Mouse (Mus musculus): ENCODE results near the gene Edf1.
"Not testable (repeated sequence)": the region's sequence is repeated elsewhere in the genome, so short reads cannot be mapped to it uniquely, and the experiment has no call there.

Gene Edf1

DNA sequence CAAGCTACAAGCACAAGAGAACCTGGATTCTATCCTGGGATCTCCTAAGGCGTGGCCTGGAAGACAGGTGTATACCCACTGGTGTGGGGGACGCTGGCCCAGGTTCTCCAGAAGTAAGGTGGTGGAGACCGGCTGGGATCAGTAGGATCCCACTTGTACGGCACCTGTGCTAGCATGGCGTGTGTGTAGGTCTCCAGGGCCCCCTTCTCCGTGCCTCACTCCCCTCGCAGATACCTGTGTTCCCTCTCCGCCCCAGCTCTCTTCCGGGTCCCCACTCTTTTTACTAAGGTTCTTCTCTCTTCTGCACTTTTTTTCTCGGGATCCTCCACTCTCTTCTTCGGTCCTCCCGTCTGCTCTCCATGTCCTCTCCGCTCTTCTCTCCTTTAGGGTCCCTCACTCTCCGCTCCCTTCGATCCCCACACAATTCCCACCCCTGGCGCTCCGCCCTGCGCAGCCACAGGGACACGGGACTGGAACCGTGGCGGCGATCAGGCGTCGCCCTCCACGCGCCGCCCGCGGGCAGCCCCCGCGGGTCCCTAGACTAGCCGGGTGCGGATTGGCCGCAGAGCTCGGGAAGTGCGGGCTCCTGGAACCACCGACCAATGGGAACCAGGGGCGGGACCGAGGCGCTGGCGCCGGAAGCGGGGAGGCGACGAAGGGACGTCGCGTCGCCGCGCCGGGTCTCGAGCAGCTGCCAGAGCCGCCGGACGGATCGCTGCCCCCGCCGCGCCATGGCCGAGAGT is at the start of gene Edf1:
TSS of gene Edf1 (plus strand) at position 627 of the 743 bp plus-strand sequence.
- peak; percentile 91 to 94 for DNase-seq (ENCODE audit: low spot score in 2 of 2)

DNA sequence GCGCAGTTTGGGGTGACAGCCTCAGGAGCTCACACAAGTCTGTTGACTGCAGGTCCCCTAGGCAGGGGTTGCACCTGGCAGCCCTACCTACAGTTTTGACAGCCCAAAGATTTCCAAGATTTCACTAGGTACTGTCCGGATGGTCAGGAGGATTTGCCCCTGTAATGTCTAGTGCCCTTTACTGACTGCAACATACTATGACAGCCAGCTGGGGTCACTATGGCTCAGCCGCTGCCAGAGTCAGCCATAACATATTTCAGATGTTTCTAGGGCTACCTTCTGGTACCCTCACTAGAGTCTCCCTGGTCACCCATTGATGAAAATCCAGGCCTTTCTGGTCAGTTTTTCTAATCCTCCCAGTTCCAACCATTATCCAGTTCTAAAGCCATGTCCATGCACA is 47.7 kb upstream of the Edf1 start:
- no peak for DNase-seq (ENCODE audit: low spot score in 2 of 2)

DNA sequence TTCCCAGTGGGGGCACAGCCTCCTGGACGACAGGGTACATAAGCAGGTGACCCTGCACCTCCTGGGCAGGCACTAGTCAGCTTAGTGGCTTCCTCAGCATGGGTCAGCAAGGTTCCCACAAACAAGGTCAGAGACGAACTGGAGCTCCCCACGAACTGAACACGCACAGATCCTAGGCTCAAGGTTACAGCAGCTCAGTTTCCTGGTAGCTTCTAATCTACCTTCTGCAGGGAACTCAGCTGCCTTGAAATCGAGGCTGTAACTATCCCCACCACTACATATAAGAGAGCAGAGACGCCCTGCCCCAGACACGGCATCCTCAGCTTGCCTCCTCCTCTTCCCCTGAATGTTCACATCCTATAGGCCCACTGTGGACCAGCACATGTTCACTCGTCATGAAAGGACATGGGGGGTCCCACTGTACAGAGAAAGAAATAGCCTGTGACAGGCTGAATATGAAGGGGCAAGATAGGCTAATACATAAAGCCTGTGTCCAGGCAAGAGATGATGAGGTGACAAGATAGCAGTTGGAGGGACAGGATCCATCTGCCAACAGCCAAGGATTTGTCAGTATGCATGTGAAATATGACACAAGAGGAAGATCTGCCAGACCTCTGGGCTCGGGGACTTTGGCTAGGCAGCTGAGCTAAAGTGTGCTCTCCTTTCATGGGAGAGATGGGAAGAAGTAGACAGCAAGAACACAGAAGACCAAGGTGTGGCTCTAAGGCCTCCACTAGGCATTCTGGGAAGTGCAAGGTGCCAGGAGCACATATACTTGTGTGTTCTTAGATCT is 30.9 kb upstream of the Edf1 start:
- DNase-seq (ENCODE audit: low spot score in 2 of 2) = no peak

DNA sequence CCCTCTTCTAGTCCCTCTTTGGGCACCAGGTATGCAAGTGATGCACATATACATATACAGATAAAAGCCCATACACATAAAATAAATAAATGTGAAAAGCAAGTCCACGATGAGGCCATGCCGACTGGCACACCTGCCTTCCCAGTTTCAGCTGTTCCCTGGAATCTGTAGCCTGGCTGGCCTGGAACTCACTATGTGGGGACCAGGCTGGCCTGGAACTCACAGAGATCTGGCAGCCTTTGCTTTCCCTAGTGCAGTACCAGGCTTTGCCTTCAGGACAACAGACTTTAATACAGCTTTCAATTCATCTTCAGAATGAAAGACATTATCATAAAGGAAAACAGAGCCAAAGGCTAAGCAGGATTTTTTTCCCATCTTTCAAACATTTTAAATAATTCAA is 23.9 kb upstream of the Edf1 start:
- DNase-seq (ENCODE audit: low spot score in 2 of 2) = no peak

DNA sequence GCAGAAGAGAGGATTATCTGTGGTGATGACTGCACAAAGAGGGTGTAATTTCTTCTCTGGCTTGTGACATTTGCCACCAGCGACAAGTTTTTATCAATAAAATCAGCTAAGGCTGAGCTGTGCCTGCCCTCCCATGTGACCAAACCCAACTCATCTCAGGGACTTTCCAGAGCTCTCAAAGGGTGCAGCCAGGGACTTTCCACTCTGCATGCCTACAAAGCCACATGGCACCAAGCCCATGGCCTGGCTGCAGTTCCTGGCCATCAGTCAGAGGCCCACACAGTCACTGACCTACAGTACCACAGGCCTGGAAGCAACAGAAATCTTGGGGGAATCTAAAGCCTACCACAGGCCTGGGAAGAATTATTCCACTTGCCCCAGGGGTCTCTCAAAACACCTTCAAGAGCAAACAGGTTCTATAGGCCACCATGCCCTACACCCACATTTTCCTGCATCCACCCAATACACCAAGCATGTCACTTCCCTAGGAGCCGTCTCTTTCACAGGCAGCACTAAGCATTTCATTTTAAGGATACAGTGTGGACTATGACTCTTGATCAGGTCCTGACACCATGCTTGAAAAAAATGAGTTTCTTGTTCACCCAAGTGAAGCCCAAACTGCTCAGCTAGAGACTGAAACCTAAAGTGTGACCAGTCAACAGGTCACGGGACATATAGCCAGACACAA is 23.3 kb upstream of the Edf1 start:
- DNase-seq (ENCODE audit: low spot score in 2 of 2) = no peak

DNA sequence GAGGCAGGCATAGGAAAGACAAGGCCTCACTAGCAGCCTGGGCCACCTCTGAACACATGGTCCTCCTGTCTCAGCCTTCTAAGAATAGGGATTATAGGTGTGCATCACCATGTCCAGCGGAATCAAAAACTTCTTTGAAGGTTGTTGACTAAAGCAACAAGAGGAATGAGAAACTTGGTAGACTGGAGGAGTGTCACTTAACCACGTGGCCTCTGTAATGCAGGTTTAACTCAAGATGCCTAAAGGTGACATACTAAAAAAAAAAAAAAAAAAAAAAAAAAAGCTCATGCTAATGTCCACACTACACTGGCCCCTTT is 22.8 kb upstream of the Edf1 start:
- DNase-seq (ENCODE audit: low spot score in 2 of 2) = no peak

DNA sequence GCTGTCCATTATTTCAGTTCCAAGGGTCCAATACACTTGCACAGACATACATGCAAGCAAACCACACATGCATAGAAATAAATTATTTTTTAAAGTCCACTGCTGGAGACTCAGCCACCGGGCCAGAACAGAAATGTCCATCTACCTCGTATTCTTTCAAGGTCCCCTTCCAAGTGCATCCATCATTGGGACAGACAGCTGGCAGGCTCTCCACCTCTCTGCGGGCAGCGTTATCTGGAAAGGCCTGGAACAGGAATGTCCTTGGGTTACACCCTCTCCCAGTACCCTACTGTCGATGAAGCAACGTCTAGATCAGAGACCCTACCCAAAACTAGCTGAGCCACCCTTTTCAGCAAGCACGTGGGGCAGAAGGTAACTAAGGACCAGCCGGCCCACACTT is 21.1 kb upstream of the Edf1 start:
- no peak for DNase-seq (ENCODE audit: low spot score in 2 of 2)

GRCm38 (mm10) chr2:25540541-25540948 is 17.1 kb upstream of the Edf1 start:
- no peak for DNase-seq (ENCODE audit: low spot score in 2 of 2)

DNA sequence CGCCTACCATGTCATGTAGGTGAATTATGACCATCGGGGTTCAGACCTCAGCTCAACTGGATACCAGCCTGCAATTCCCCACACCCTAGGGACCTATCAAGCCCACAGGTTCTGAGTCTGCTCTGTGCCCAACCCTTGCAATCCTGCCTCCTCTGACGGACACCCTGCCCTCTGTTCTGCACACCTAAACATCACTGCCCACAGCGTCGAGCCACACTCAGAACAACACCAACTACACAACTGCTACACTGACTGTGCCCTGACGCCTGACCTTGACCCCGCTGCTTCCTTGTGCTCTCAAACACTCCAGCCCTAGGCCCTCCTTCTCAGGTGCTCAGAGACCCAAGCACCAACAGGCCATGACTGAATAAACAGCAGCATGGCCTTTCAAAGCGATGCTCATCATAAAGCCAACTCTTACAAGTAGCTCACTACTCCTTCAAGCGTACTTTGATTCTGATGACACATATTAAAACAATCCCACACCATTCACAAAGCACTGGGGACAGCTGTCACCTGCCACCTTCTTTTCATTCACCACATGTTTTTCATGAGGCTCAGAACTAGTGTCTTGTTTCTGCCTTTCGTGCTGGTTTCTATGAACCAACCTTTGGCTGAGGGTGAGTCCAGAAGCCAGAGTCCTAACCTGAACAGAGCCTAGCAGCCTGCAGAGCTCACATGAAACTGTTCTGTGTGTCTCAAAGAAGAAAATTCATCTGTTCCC is 15.8 kb upstream of the Edf1 start:
- DNase-seq (ENCODE audit: low spot score in 2 of 2) = no peak

- DNase-seq (ENCODE audit: low spot score in 2 of 2) = no peak
These were observed 11.4 kb upstream of the Edf1 start for GRCm38 (mm10) chr2:25545996-25546810.

DNA sequence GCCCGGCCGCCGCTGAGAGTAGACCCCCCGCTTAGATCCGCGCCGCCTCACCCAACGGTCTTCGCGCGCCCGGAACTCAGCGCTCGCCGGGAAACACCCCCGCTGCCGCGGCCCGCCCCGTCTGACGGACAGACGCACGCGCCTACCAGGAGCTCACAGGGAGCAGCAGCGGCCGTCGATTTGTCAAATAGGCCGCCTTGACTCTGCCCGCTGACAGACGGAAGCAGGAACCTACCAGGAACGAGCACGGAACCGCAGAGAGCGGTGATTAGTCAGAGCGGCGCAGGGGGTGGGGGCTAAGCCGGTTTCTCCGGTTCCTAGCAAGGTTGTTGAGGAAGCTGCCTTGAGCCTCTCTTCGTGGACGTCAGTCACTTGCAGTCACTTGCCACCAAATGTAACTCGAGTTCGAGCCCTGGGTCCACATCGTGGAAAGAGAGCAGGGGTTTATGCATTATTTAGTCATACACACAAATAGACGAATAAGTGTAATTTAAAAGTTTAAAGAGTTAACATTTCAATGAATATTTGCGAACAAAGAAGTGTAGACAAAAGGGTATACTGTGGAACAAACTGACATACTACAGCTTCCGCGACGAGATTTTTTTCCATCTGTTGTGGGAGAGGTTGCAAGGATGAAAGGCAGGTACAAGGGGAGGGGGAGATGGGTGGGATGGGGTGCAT is 10.7 kb upstream of the Edf1 start, which contains the start of gene Traf2:
TSS of gene Traf2 (minus strand) at position 130 of the 681 bp plus-strand sequence.
- peak; percentile 98 to 99 for DNase-seq (ENCODE audit: low spot score in 2 of 2)

DNA sequence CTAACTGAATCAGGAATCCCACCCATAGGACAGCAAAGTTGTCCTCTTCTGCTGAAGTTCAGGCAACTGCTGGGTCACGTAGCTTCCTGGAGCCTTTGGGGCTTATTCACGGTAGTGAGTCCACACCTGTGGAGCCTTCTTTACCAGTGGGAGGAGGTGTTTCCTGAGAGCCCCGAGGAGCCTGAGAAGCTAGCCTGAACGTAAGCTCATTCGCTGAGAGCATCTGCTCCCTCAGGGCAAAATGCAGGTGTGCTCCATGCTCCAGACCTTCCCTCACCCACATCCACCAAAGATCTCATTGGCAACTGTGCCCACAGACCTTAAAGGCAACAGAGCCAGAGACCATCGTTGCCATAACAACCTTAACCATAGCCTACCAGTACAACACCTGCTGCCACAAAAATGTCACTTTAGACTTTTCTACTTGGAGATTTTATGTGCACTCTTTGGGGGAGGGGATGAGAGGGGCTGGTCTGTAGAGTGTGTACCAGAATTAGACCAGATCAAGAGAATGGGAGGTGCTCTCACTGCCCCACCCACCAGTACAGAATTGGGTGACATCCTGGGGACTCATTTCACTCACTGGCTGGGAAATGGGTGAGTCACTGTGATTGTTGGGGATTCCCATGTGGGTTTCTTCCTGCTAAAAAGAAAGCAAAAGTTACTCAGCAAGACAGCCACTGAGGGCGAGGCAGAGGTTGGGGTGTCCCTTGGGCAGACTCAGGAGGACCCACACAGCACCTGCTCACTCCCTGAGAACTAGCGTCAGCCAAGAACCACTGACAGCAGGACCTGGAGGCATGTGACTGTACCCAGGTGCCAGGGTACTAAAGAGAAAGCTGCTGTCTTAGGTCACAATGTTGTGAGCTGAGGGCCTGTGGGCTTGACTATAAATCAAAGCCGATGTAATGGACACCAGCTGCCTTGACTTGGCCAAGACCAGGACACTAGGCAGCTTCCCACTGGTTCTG is 8.3 kb upstream of the Edf1 start:
- no peak for DNase-seq (ENCODE audit: low spot score in 2 of 2)

- DNase-seq (ENCODE audit: low spot score in 2 of 2) = no peak
These were observed 6.5 kb upstream of the Edf1 start for GRCm38 (mm10) chr2:25551186-25551585.

DNA sequence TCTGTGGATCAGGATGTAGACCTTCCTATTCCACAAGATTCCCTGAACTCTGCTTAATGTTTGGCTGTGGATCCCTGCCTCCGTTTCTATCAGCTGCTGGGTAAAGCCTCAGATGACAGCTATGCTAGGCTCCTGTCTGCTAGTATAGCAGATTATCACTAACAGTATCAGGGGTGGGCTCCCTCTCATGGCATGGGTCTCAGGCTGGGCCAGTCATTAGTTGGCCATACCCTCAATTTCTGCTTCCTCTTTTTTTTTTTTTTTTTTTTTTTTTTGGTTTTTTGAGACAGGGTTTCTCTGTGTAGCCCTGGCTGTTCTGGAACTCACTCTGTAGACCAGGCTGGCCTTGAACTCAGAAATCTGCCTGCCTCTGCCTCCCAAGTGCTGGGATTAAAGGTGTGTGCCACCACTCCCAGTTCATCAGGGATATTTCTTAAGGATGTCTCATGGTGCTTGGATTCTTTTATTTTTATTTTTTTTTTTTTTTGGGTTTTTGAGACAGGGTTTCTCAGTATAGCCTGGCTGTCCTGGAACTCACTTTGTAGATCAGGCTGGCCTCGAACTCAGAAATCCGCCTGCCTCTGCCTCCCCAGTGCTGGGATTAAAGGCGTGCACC is 4.4 kb upstream of the Edf1 start:
- not testable (repeated sequence) for DNase-seq (ENCODE audit: low spot score in 2 of 2)

- DNase-seq (ENCODE audit: low spot score in 2 of 2) = not testable (repeated sequence)
These were observed 2.2 kb upstream of the Edf1 start for GRCm38 (mm10) chr2:25555479-25555878.

GRCm38 (mm10) chr2:25556296-25556695 is 1.4 kb upstream of the Edf1 start:
- no peak for DNase-seq (ENCODE audit: low spot score in 2 of 2)

DNA sequence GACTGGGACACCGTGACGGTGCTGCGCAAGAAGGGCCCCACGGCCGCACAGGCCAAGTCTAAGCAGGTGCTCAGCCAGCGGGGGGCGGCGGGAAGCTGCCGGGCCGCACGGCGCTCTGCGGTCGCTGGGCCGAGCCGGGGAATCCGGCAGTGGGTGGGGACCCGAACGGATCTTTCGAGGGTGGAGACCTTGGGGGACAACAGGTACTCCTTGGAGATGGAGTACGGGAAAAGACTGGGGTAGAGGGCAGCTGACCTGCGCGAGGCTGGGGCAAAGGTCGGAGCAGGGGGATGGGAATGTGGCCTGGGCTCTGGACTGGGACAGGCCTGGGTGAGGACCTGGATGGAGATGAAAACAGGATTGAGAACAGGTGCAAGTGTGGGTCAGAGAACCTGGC is 315 bp downstream of the Edf1 start:
- no peak for DNase-seq (ENCODE audit: low spot score in 2 of 2)

DNA sequence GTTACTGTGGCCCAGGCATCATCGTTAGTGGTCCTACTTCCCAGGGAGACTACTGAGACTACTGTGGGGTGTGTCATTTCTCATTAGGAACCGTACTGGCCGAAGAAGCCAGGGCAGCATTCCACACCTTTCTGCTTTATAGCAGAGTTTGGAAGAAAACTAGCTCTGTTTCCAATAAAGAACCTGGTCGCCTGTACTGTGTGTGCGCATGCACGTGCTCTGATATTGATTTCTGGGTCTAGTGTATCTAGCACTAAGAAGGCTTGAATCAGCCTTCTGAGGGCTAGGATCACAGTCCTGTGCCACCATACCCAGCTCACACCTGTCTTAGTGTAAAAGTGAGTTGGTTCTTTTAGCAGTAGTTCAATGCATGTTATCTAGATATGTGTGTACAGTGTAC is 1.1 kb downstream of the Edf1 start:
- no peak for DNase-seq (ENCODE audit: low spot score in 2 of 2)

DNA sequence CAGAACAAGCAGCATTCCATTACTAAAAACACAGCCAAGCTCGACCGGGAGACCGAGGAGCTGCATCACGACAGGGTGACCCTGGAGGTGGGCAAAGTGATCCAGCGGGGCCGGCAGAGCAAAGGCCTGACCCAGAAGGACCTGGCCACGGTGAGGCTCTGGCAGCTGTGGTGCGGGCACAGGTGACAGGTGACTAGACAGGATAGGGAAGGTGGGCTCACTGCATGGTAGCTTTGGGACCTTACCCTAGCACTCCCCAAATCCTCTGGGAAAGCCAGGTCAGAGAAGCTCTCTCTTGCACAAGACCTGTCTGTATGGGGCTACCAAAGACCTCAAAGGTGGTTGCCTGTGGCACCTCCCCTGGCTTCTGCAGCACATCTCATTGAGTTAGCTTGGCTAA is 2.9 kb downstream of the Edf1 start:
- no peak for DNase-seq (ENCODE audit: low spot score in 2 of 2)
